Mouse (Mus musculus) megakaryocyte, adult 5-6 weeks (primary cell): ENCODE results near the gene Spata13. TPM values are rescaled to one million over a fixed set of nuclear protein-coding genes. Genes with fewer than 3 reads are reported as not detected.
A peak's percentile ranks its signal among the peaks of the same experiment; 100 is the strongest.

ENCODE experiments used
- ATAC-seq: 2 replicates; pipeline ENCODE4 v1.8.0; 2016; ENCODE audit warnings: mild to moderate bottlenecking, inconsistent platforms; ENCODE audit not compliant: poor library complexity, severe bottlenecking
- total RNA-seq, 2 experiments: library from RNA; stranded (forward) in 1 of 2; stranded (reverse) in 1 of 2; fragments of 153-499, 151-499 nt in 1 of 2; fragments of 221-1000, 200-1000 nt in 1 of 2; gene quantifications; 2 replicates each; pipeline versions ENCODE4 v1.2.3 to v1.2.4; 2015 to 2017

Spata13 gene
- total RNA-seq, 2 experiments from 2014 or later, result 9.4 to 19.0 TPM

GRCm38 (mm10) chr14:60773476-60773875 is 139.7 kb downstream of the Spata13 start:
- no peak for ATAC-seq

DNA sequence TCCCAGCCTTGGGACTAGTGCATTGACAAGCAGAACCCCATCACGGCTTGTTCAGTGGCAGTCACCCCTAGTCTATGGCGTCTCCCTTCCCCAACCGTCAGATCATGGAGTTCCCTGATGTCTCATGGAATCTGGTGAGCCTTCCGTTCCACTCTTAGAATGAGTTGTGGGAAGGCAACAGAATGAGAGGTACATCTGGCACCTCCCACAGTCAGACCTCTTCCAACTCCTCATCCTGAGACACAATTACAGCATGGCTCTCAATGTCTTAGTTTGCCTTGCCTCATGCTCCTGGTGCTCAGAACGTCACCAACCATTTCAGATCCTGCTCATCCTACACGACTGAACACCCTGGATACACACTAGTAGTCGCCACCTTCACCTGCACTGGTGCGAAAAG is 142.7 kb downstream of the Spata13 start:
- ATAC-seq, result no peak

DNA sequence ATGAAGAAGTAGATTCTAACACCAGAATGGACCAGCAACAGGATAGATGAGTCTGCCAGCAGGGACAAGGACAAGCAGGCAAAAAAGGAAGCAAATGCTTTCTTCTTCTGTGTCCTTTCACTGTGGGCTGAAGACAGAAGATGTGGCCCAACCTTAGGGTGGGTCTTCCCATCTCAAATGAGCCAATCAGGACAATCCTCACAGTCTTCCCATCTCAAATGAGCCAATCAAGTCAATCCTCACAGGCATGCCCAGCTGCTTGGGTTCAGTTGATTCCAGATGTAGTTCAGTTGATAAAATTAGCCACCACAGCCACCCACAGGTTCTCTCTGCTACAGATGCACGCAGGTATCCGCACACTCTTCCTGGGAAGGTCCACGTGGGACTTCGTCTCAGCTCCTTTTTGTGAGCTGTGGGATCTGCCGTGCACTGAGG is 143.7 kb downstream of the Spata13 start:
- ATAC-seq, result peak; percentile 77

DNA sequence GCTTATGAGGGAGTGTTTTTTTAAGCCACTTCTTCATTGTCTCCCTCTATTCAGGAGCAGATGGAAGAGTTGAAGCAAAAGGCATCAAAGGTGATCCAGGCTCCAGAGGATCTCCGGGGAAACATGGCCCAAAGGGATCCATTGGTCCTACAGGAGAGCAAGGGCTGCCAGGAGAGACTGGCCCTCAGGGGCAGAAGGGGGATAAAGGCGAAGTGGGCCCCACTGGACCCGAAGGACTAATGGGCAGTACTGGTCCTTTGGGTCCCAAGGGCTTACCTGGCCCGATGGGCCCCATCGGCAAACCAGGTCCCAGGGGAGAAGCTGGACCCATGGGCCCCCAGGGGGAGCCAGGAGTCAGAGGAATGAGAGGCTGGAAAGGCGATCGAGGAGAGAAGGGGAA is 145.4 kb downstream of the Spata13 start:
- no peak for ATAC-seq

DNA sequence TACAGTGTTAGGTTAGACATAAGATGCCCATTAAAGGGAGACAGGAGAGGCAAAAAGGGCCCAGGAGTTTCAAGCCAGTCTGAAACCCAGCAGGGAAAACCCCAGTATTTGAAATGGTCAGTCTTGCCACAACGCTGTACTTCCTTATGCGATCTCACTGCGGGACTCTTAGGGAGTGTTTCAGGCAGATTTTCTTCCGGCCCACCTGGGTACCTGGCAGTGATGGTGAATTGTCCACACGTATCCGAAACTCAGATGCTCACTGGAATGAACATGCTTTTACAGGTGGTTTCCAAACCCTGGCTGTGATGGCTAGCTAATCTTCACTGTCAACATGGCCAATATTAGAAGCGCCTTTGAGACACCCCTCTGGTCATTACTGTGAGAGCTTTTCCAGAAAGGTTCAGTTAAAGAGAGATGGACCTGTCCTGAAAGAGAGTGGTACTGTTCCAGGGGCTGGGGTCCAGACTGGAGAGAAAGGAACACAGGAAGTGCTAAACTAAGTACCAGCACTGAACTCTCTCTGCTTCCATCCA is 148.4 kb downstream of the Spata13 start:
- peak; percentile 33; the same call in 1 of the 2 replicates for ATAC-seq

GRCm38 (mm10) chr14:60783196-60783595 is 149.4 kb downstream of the Spata13 start:
- peak; percentile 52 for ATAC-seq

- peak; percentile 89 for ATAC-seq
Observed at GRCm38 (mm10) chr14:60784427-60785315, 150.9 kb downstream of the Spata13 start, which contains the start of gene Mipep. Gene Mipep, plus strand, starts transcription at chr14:60784573.

DNA sequence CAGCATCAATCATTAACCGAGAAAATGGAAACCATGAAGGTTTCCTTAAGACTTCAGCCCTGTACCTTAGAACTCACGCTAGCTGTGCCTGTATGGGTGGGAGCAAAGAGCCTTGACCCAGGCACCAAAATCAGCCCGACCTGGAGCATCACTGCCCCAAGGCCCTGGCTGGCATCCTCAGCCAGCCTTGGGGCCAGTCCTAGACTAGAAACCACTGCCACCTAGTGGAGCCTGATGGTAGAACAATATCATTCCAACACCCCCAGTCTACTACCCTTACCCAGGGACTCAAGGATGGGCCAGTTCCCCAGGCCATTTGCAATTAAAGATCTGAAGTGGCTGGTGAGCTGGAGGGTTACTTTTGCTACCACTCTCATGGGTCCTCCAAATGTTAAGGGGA is 156.3 kb downstream of the Spata13 start:
- ATAC-seq, result peak; percentile 96

DNA sequence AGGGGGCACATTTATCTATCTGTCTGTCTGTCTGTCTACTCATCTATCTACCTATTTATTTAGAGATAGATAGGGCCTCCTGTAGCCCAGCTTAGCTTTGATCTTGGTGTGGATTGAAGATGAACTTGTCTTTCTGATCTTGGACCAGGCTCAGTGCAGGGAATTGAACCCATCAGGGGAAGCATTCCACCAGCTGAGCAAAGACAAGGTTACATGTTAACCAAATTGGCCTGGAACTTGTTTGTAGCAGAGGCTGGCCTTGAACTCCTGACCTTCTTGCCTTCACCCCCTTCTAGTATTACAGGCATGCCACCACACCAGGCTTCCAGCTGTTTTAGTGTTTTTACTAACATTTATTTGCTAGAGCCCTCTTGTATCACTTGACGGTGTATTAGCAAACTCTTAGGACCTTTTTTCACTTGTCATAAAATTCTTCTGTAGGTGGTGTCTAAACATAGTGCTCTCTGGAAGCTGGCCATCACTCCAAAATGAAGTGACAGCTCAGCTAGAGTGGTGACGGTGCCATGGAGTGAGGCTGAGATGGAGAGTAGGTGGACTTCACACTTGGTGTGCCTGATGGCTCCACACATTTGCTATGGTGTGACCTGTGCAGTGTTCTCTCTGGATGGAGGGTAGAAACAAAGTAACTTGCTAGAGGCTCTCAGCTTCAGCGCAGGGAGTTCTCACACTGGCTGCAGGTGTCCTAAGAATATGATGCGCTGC is 163.0 kb downstream of the Spata13 start:
- no peak for ATAC-seq

DNA sequence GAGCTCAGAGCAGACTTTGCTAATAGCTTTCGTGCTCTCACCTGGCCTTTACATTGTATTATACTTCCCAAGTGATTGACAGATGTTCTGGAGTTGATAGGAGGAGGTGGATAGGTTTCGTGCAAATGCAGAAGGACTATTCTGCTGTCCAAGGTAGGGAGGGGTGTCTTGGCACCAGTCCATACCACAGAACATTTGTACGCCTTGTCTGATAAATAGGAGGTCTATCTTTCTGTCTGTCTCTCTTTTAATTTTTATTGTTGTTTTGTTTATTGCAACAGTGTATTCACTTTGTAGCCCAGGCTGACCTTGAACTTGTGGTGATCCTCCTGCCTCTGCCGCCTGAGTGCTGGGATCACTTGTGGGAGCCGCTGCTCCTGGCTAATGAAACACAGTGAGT is 163.8 kb downstream of the Spata13 start:
- no peak for ATAC-seq

GRCm38 (mm10) chr14:60798721-60799120 is 164.9 kb downstream of the Spata13 start:
- ATAC-seq, result no peak

- ATAC-seq, result peak; percentile 51
Observed at GRCm38 (mm10) chr14:60799762-60800728, 166.2 kb downstream of the Spata13 start.

- no peak for ATAC-seq
Observed at GRCm38 (mm10) chr14:60802026-60802425, 168.2 kb downstream of the Spata13 start.

- no peak for ATAC-seq
Observed at GRCm38 (mm10) chr14:60804978-60805377, 171.2 kb downstream of the Spata13 start.

GRCm38 (mm10) chr14:60805871-60806270 is 172.1 kb downstream of the Spata13 start:
- ATAC-seq, result no peak

DNA sequence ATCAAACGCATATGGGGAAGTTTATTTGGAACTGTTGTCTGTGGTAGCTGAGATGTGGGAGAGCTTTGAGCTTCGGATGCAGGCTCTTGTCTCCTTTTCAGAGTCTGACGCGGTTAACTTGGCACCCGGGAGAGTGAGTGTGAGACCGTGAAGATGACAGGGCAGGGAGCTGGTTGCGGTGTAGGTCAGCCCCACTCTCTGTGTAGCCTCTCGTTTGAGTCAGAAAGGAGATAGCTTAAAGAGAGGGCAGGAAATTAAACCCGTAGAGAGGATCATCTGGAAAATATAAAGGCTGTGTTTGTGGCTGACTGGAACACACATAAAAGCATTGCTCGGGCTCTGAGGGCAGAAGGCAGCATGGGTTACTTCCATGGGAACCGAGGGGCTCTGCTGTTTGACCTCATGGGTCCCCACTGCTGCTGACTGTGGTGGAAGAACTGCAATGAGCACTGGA is 173.1 kb downstream of the Spata13 start:
- ATAC-seq, result no peak

GRCm38 (mm10) chr14:60809881-60810280 is 176.1 kb downstream of the Spata13 start:
- ATAC-seq, result no peak

DNA sequence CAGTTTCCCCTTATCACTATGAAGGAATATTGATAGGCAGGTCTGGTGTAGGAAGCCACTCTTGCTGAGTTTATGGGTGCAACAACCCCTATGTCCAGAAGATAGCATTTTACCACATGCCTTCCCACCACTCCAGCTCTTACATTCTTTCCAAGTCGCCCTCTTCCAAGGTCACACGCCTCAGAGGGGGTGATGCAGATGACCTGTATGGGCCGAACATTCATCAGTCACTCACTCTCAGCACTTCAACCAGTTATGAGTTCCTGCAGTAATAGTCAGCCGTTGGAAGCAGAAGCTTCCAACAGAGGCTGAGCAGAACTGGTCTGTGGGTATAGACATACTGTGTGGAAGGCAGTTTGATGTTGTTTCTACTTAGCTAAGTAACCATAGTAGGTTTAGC is 177.7 kb downstream of the Spata13 start:
- no peak for ATAC-seq
